Comparison of ENCODE assay signal across 15 mouse cellular contexts in the genomic region with DNA sequence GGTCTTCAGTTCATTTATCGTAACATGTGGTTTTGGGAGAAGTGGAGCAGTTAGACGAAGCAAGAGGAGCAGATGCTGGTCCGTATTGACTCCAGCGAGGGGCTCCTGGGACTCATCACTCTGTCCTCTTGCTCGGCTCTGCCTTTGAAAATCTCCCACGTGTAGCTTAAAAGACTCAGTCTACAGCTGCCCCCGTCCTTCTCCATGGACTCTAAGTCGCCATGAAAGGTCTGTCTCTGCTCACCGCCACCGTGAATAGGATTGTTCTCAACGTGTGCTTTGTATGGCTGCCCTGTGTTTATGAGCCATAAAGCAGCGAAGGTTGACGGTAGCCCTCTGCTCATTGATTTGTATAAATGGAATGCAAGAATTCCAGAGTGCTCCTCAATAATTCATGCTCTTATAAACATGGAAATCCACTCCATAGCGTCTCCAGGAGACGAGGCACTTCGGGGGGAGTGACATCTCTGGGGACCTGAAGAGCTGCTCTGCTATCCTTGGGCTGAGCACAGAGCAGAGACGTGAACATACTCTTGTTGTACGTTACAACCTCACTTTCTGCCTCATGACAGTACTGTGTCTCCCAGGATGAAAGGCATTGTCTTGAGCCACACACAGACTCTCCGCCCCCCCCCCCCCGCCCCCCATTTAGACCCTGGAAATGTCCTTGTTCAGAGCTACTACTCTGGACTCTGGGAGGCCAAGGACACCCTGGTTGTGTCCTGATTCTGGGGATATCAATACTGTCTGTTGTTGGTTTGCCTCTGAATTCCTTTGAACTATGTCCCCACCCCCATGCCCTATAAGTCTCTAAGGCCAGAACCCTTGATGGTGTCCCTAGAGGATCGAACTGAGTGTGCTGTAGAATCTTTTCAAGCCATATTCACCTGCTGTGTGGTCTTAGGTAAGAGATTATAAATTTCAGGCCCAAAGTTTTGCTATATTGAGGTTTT.
A peak's percentile ranks its signal among the peaks of the same experiment; 100 is the strongest.
DNase-seq lines count a peak whose midpoint lies in the region; ATAC-seq lines count a peak whose summit lies in the region.
"Had no signal": no experiment of that assay in that cellular context is flagged by ENCODE, and none has a peak within 500 bp of the region (broad histone marks: within the 10 kb centered on the region; RNA-seq: fewer than 3 reads in every experiment).

No protein-coding gene starts in this region.

- peak; percentile 19 for DNase-seq in kidney, postnatal 10 days
- no peak for DNase-seq in kidney, adult 9 months
- peak; percentile 85 for DNase-seq in midbrain, embryonic 11.5 days (ENCODE audit: low spot score, missing footprints)
- DNase-seq in retina, postnatal 1 day = peak; percentile 47
- DNase-seq in natural killer cell, adult 2 months (ENCODE audit: low spot score in 2 of 2) = no peak
- DNase-seq in urinary bladder, adult 18-20 months (ENCODE audit: low spot score in 2 of 2) = no peak
- no peak for DNase-seq in left cerebral cortex, postnatal 36 days (ENCODE audit: low spot score in 2 of 2)
- DNase-seq: adrenal gland, postnatal 25 days; cerebellum, adult 18-20 months; gastrocnemius, postnatal 10 days; right cerebral cortex, adult 18-20 months had no signal

- H3K4me2 ChIP-seq in hindbrain, embryonic 12.5 days (replicated peaks) = peak overlapping the region; percentile 34
- H3K4me2 ChIP-seq in midbrain, embryonic 11.5 days = peak overlapping the region; percentile 10; the same call in 1 of the 2 replicates
- H3K4me2 ChIP-seq: liver, embryonic 15.5 days had no signal

- 0 out of 2 replicates have a peak overlapping the region, but pooled peaks have one; percentile 37 for H3K27ac ChIP-seq in hindbrain, embryonic 12.5 days
- H3K27ac ChIP-seq in midbrain, embryonic 11.5 days (ENCODE audit: low read depth, low read length) = no peak overlapping the region
- H3K27ac ChIP-seq: liver, embryonic 15.5 days had no signal

- ATAC-seq in hindbrain, embryonic 12.5 days (ENCODE audit: low FRiP score) = peak; percentile 66
- peak; percentile 75 for ATAC-seq in midbrain, embryonic 11.5 days (ENCODE audit: low FRiP score)
- ATAC-seq: Patski had no signal

- H3K4me1 ChIP-seq in hindbrain, embryonic 12.5 days = peaks cover 10% of the 10 kb centered on the region
- H3K4me1 ChIP-seq in midbrain, embryonic 11.5 days (ENCODE audit: control insufficient read depth, insufficient read depth, low read length) = peaks cover 4% of the 10 kb centered on the region; the same call in 1 of the 2 replicates
- H3K4me1 ChIP-seq: liver, embryonic 15.5 days; megakaryocyte, embryonic 14.5 days had no signal

- 42% methylated on average over 21 of the region's 21 CpGs for WGBS in hindbrain, embryonic 12.5 days
- 47% methylated on average over 21 of the region's 21 CpGs for WGBS in midbrain, embryonic 11.5 days

- no peaks in the 10 kb centered on the region for H3K36me3 ChIP-seq in hindbrain, embryonic 12.5 days
- no peaks in the 10 kb centered on the region for H3K36me3 ChIP-seq in midbrain, embryonic 11.5 days (ENCODE audit: control insufficient read depth, insufficient read depth, low read length)
- H3K36me3 ChIP-seq: liver, embryonic 15.5 days had no signal

- no peaks in the 10 kb centered on the region for H3K27me3 ChIP-seq in hindbrain, embryonic 12.5 days
- H3K27me3 ChIP-seq in midbrain, embryonic 11.5 days (ENCODE audit: control insufficient read depth, insufficient read depth, low read length) = no peaks in the 10 kb centered on the region
- H3K27me3 ChIP-seq: liver, embryonic 15.5 days; Patski had no signal

- H3K4me3 ChIP-seq in hindbrain, embryonic 12.5 days = no peak overlapping the region
- no peak overlapping the region for H3K4me3 ChIP-seq in midbrain, embryonic 11.5 days (ENCODE audit: low read depth, low read length)
- H3K4me3 ChIP-seq: liver, embryonic 15.5 days; megakaryocyte, embryonic 14.5 days had no signal

- H3K9ac ChIP-seq in hindbrain, embryonic 12.5 days = no peak overlapping the region
- H3K9ac ChIP-seq in midbrain, embryonic 11.5 days (ENCODE audit: low read length) = no peak overlapping the region
- H3K9ac ChIP-seq: liver, embryonic 15.5 days had no signal

- H3K9me3 ChIP-seq in hindbrain, embryonic 12.5 days (replicated peaks) = no peaks in the 10 kb centered on the region
- no peaks in the 10 kb centered on the region for H3K9me3 ChIP-seq in midbrain, embryonic 11.5 days (ENCODE audit: control insufficient read depth, low read length)
- H3K9me3 ChIP-seq: liver, embryonic 15.5 days had no signal

- intact Hi-C loops in left cerebral cortex, postnatal 36 days (cut with DNase I) = no loop called here

Comparison
In these comparisons a context has a peak if more than half of its experiments do, and no peak if none do; other contexts are left out.
1. DNase-seq: peak in kidney, postnatal 10 days (single experiment), midbrain, embryonic 11.5 days (single experiment) and retina, postnatal 1 day (single experiment); none in kidney, adult 9 months (single experiment), natural killer cell, adult 2 months (0 of 2), urinary bladder, adult 18-20 months (0 of 2) and left cerebral cortex, postnatal 36 days (0 of 2).